Mouse (Mus musculus): ENCODE measurements at regions not wholly inside any gene's neighbourhood (a gene's known extent, or its start where the extent isn't known, plus 50 kb on each side); places are given as distances from the start of the nearest gene placed in this dataset.

GRCm38 (mm10) chr16:66086499-66086898 is 271.4 kb downstream of the Vgll3 start:
- no peak for TF ChIP-seq EP300 (optimal IDR thresholded peaks at IDR 0.05)
- peak; percentile 65 for TF ChIP-seq CTCF (IDR thresholded peaks at IDR 0.05; ENCODE audit: low read depth)
